ENCODE assay signal across 8 mouse cellular contexts in the genomic region with DNA sequence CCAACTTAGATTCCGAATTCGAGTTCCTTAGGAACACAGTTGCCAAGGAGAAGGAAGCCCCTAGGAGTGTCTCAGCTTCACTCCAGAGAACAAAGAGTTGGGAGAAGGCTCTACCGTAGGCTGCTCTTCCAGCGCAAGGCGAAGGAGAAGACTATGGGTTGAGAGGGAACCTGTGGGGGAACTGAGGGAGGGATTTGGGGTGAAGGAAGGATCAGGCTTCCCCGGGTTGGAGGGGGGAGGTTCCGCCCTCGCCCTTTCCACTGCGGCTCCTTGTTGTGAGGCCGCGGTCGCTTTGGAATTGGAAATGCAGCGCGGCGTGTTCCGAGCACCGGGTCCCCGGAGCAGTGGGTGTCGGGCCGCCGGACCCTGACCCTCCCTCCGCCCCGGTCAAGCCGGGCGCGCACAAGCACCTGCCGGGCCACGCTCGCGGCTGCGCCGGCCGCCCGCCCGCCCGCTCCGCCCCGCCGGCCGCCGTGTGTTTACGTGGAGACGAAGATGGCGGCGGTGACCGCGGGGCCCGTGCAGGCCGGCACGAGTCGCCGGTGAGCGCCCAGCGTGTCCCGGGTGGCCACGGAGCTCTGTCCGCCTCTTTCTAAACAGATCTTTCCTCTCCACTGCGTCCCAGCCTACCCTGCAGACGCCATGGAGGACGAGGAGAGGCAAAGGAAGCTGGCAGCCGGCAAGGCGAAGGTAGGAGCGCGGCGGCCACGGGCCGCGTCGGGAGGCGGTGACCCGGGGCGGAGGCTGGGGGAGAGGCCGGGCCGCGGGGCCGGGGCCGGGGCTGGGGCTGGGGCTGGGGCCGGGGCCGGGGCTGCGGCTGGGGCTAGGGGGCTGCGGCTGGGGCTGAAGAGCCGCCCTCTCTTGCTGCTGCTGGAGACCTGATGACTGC. TPM values are rescaled to one million over a fixed set of nuclear protein-coding genes. Genes with fewer than 3 reads are reported as not detected.
A peak's percentile ranks its signal among the peaks of the same experiment; 100 is the strongest.
DNase-seq lines count a peak whose midpoint lies in the region; ATAC-seq lines count a peak whose summit lies in the region.

A gene (plus strand): TSS at position 254 of the 889 bp plus-strand sequence.

- no peaks in the 10 kb centered on the region for H3K36me3 ChIP-seq in hindbrain, embryonic 15.5 days
- no peaks in the 10 kb centered on the region for H3K36me3 ChIP-seq in macrophage (ENCODE audit: inconsistent target)

- H3K9ac ChIP-seq in hindbrain, embryonic 15.5 days, result peak within 1 kb of the TSS; percentile 98

- H3K4me2 ChIP-seq in hindbrain, embryonic 15.5 days, result peak within 1 kb of the TSS; percentile 68

- no peaks in the 10 kb centered on the region for H3K27me3 ChIP-seq in hindbrain, embryonic 15.5 days

- H3K79me2 ChIP-seq in macrophage (ENCODE audit: inconsistent target), result peaks cover 44% of the 10 kb centered on the region

- peak within 1 kb of the TSS; percentile 99 for H3K27ac ChIP-seq in hindbrain, embryonic 15.5 days (replicated peaks)
- peak within 1 kb of the TSS; percentile 25; the same call in 1 of the 2 replicates for H3K27ac ChIP-seq in macrophage

- H3K4me1 ChIP-seq in hindbrain, embryonic 15.5 days (replicated peaks), result peaks cover 33% of the 10 kb centered on the region

- under 1% methylated on average over 61 of the region's 82 CpGs for WGBS in hindbrain, embryonic 15.5 days
- WGBS in macrophage (ENCODE audit: missing documents), result under 1% methylated on average over 81 of the region's 82 CpGs

- ATAC-seq in hindbrain, embryonic 15.5 days (ENCODE audit: low FRiP score, low read depth), result peak; percentile 86

- peak within 1 kb of the TSS; percentile 87 for H3K4me3 ChIP-seq in hindbrain, embryonic 15.5 days
- peak within 1 kb of the TSS; percentile 71 for H3K4me3 ChIP-seq in macrophage (ENCODE audit: inconsistent target)

- peak; percentile 36 for DNase-seq in WW6 (ENCODE audit: low read depth, low spot score)
- DNase-seq in cerebellum, postnatal 25 days, result peak; percentile 87 to 89
- peak; percentile 67 to 71 for DNase-seq in frontal cortex, postnatal 36 days (ENCODE audit: low spot score in 2 of 2)
- DNase-seq in left cerebral cortex, adult 18-20 months (ENCODE audit: low spot score in 2 of 2), result peak; percentile 62 to 73
- peak; percentile 72 for DNase-seq in right cerebral cortex, adult 18-20 months
- peak; percentile 72 for DNase-seq in urinary bladder, postnatal 25 days (ENCODE audit: low spot score)

- H3K9me3 ChIP-seq in hindbrain, embryonic 15.5 days, result no peaks in the 10 kb centered on the region

RNA-seq across cellular contexts. Expression of the gene that starts here (rescaled TPM):
- 316 and 323 TPM in 2 replicates for polyA plus RNA-seq in hindbrain, embryonic 15.5 days (2015; fragmentation: Nextera tagmentation; extraction: Ambion mirVana)
- total RNA-seq in left cerebral cortex, adult 18-20 months (2021), result 10 to 100 TPM; 74.0 to 82.9 TPM
- 100 to 1,000 TPM in 24 of 26 experiments, 10 to 100 TPM in 2; 76.4 to 282 (median 202) TPM for total RNA-seq in macrophage (2018; cell fraction: chromatin; rRNA removed)
- 10 to 100 TPM; 14.2 to 28.4 (median 20.7) TPM for total RNA-seq in macrophage (2018; cell fraction: cytosol; rRNA removed)
- 100 to 1,000 TPM in 8 of 26 experiments, 10 to 100 TPM in 18; 39.4 to 149 (median 77.9) TPM for total RNA-seq in macrophage (2018; cell fraction: nucleus; rRNA removed)
- polyA plus RNA-seq in macrophage (2018), result 12.9 to 22.6 TPM (median 14.1 TPM) in 3 replicates

Comparison
In these comparisons a context has a peak if more than half of its experiments do, and no peak if none do; other contexts are left out.
1. Peak in every context shown above with its lines: DNase-seq, ATAC-seq, H3K4me3 ChIP-seq and H3K27ac ChIP-seq.
2. RNA of the gene that starts here (polyA plus RNA-seq): 316 to 323 TPM in hindbrain, embryonic 15.5 days; 12.9 to 22.6 TPM in macrophage; every median in the first group is over 10 times any median in the second.
3. DNase-seq: peak in every context shown above with its lines; median percentile 88 in cerebellum, postnatal 25 days; 72 in right cerebral cortex, adult 18-20 months; 72 in urinary bladder, postnatal 25 days; 69 in frontal cortex, postnatal 36 days; 68 in left cerebral cortex, adult 18-20 months; 36 in WW6.